Mouse (Mus musculus) Muller cell, postnatal 12 days (primary cell): ENCODE results near the gene St6gal1.

Experiments used
- DNase-seq: peaks from one replicate; pipeline ENCODE4 v3.0.0-alpha.2; 2015; ENCODE audit errors: inconsistent ontology term

The St6gal1 gene

DNA sequence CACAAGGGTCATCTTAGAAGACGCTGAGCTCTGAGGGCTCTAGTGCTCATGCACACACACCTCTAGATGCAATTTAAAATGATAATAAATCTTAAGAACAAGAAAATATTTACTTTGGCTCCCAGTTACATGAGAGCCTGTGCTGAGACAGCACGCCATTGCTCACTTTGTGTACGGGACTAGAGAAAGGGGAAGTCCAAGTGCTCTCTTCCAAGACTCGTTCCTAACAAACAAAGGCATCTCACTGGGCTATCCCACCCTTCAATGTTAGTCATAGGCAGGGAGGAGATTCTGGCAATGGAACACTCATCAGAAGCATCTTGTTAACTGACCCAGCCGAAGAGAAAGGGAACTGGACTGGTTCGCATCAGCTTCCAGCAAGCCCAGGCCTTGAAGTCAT, 108.1 kb downstream of the St6gal1 start:
- DNase-seq, result no peak

DNA sequence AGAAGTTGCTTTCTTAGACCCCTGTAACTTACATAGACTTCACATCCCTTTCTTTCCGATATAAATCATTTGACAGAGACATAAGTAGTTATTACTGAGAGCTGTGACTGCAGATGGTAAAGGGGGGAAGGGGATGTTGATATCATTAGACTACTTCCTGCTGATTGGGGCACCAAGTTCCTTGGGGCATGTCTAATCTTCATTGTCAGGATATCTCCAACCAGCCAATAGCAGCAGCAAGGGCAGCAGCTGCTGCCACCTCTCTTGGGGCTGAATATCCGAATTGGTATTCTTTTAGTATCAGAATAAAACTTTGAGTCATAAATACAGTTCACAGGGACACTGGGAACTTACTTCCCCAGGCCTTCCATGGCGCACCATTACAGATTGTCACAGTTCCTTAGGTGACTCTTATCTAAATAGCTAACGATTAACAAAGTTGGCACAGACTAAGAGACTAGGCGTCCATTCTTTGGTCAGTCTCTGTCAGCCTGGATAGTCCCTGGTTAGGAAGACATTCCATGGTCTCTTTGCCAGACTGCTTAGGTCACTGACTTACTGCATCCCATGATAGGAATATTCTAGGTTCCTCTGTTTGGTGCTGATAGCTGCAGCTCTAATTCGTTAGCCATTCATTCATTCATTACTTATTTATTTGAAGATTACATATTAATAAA, 109.5 kb downstream of the St6gal1 start:
- DNase-seq, result no peak

DNA sequence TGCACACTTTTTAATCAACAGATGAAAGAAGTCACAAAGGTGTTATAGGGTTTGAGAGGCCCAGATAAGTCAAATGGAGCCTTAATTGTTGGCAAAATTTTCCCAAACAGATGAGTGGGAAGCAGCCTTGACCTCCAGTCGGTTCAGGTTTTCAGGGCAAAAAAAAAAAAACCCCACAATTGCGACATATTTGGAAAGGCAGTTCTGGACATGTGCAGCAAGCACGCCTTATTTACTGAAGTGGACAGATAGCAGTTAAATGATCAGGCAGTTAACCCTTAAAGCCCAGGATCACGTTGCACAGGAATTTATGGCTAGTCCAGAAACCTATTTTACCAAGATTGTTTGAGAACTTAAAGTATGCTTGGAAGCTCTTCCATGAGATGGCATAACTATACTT, 112.8 kb downstream of the St6gal1 start:
- no peak for DNase-seq

DNA sequence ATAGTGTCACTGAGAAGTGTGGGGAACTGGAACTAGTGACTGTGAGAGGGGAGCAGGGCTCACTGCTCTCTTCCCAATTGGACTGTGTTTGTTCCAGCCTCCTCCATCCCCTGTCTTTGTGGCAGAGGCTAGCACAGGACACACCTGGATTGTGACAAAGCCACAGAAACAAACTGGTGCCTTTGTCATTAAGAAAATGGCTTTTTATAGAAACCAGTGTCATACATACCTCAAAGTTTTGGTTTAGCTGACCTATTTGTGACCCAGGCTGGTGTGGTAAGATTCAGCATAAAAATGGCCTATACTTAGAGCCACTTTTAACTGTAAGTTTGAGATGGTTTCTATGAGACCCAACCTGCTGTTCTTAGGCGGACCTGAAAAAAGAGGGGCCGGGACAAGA, 116.7 kb downstream of the St6gal1 start:
- DNase-seq, result no peak

GRCm38 (mm10) chr16:23350802-23351201, 126.3 kb downstream of the St6gal1 start:
- DNase-seq, result peak; percentile 66

DNA sequence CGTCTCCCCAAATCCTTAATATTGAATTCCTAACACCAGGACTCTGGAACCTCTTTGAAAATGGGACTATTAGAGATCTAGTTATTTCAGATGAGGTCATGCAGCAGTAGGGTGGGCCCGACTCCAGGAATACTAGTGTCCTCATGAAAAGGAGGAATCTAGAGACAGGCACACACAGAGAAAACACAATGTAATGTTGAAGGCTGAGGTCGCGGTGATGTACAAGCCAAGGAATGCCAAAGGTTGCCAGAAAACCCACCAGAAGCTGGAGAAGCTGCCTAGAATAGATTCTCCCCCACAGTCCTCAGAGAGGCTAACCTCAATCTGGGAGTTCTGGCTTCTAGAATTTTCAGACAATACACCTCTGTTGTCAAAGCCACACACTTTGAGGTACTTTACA, 136.5 kb downstream of the St6gal1 start:
- DNase-seq, result peak; percentile 88

- no peak for DNase-seq
Observed at GRCm38 (mm10) chr16:23361434-23361970, 137.0 kb downstream of the St6gal1 start.

GRCm38 (mm10) chr16:23364328-23364990, 139.9 kb downstream of the St6gal1 start:
- peak; percentile 46 for DNase-seq

- DNase-seq, result no peak
Observed at GRCm38 (mm10) chr16:23369124-23369523, 144.6 kb downstream of the St6gal1 start.

DNA sequence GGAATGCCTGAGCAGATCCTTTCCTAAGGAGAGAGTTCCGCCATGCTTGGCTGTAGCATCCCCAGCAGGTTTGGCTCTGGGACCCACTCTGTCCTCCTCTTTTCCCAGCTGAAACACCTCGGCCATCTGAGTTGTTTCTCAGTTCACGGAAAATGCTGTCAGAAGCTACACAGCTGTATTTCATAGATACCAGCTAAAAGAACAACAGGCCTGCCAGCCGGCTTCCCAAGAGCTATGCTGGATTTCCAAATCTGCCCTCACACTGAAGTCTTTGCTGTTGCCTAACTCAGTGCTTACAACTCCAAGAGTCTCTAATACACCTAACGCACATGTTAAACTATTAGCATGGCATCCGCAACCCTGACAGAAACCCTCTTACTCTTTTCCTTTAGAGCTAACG, 146.2 kb downstream of the St6gal1 start:
- no peak for DNase-seq

DNA sequence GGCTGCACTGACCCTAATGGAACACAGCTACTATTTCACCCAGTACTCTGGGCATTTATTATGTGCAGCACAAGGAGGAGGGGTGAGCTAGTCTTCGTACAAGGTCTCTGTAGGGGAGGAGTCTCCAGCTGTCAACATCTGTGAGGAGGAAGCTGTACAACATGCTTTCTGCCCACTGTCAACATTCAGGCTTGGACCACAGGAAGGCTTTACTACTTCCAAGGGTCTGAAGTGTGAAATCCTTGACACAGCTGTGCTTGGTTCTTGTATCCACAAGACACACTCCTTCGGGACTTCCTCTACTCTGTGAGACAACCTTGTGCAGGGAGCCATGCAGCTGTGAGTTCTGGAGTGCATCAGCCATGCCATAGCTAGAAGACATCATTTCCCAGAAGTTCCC, 147.8 kb downstream of the St6gal1 start:
- no peak for DNase-seq

DNA sequence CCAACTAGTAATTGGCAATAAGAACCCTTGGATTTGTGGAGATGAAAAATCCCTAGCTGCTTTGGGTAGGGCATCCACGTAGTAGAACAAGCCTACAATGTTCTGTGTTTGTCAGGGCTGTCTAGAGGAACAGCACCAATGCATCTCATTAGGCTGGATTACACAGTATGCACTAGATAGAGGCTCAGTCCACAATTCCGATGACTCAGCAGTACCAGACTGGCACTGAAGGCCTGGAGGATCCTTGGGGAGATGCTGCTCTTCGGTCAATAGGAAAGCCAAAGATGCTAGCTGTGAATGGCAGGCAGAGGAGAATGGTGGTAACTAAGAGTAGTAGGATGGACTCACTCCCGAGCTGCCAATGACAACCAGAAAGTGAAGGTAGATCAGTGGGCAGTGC, 149.5 kb downstream of the St6gal1 start:
- DNase-seq, result no peak

DNA sequence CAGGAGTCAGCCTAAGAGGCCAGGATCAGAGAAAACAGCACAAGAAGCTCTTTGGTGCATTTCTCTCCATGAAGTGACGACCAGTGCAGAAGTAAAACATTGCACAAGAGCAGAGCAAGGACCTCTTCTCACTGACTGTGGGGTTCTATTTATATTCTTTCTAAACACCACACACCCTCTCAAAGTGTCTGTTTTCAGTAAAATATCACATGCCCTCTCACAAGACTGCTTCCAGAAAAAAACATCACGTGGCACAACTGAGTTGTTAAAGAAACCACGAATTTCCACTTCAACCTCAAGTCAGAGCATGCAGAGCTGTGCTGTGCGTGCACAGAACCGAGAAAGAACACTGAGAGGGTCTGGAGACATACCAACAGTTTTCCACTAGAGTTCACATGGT, 150.4 kb downstream of the St6gal1 start:
- DNase-seq, result no peak

DNA sequence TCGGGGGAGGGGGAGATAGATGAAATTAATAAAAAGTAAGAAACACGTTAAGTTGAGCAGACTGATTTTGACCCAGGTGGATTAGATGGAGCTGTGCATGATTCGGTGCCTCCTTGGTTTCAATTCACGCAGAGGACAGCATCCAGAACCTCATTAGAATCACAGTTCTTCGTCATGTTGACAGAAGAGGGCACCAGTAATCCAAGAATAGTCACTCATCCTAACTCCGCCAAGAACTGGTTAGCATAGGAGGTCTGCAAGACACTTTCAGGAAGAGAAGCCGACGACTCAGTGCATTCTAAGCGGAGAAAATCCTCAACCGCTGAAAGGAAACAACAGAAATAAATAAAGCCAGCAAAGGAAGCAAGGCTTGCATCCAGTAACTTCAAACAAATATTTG, 151.6 kb downstream of the St6gal1 start:
- DNase-seq, result no peak

- DNase-seq, result no peak
Observed at GRCm38 (mm10) chr16:23379536-23380230, 155.1 kb downstream of the St6gal1 start.

GRCm38 (mm10) chr16:23384304-23384703, 159.8 kb downstream of the St6gal1 start:
- DNase-seq, result no peak

GRCm38 (mm10) chr16:23397931-23398330, 173.4 kb downstream of the St6gal1 start:
- DNase-seq, result peak; percentile 7

GRCm38 (mm10) chr16:23401463-23401862, 176.9 kb downstream of the St6gal1 start:
- no peak for DNase-seq

GRCm38 (mm10) chr16:23401959-23402358, 177.4 kb downstream of the St6gal1 start:
- no peak for DNase-seq

- DNase-seq, result peak; percentile 88
Observed at GRCm38 (mm10) chr16:23403008-23403755, 178.6 kb downstream of the St6gal1 start.
